Mouse (Mus musculus) hindbrain, embryonic 13.5 days (tissue): Measurements from ENCODE around the gene Gm5617. TPM values are rescaled to one million over a fixed set of nuclear protein-coding genes. Genes with fewer than 3 reads are reported as not detected.
A peak's percentile ranks its signal among the peaks of the same experiment; 100 is the strongest.
"Not testable (repeated sequence)": the region's sequence is repeated elsewhere in the genome, so short reads cannot be mapped to it uniquely, and the experiment has no call there.

Experiments used
- ATAC-seq: fragments of 200-750 bp; cut with Nextera tagmentation; 2 replicates; pipeline ENCODE4 v1.8.0; 2017; ENCODE audit warnings: moderate TSS enrichment; ENCODE audit not compliant: low FRiP score
- H3K27ac ChIP-seq: fragments of 300-500 bp; sonication (generic); 2 replicates; pipeline ENCODE4 v1.5.1; 2015; ENCODE audit warnings: inconsistent platforms, mild to moderate bottlenecking, moderate library complexity
- H3K27me3 ChIP-seq: fragments of 300-500 bp; sonication (generic); 2 replicates; pipeline ENCODE4 v1.6.1; 2015; ENCODE audit warnings: mild to moderate bottlenecking, inconsistent platforms
- H3K36me3 ChIP-seq: fragments of 300-500 bp; sonication (generic); 2 replicates; pipeline ENCODE4 v1.6.1; 2015; ENCODE audit warnings: mild to moderate bottlenecking, inconsistent platforms
- H3K4me1 ChIP-seq: fragments of 300-500 bp; sonication (generic); replicated peaks from 2 replicates; pipeline ENCODE4 v1.6.1; 2015; ENCODE audit warnings: inconsistent platforms
- H3K4me2 ChIP-seq: fragments of 300-500 bp; sonication (generic); 2 replicates; pipeline ENCODE4 v1.6.1; 2015; ENCODE audit warnings: inconsistent platforms, mild to moderate bottlenecking, moderate library complexity
- H3K4me3 ChIP-seq: fragments of 300-500 bp; sonication (generic); 2 replicates; pipeline ENCODE4 v1.5.1; 2015; ENCODE audit warnings: mild to moderate bottlenecking, inconsistent platforms
- H3K9ac ChIP-seq: fragments of 300-500 bp; sonication (generic); 2 replicates; pipeline ENCODE4 v1.6.1; 2015; ENCODE audit warnings: mild to moderate bottlenecking, inconsistent platforms
- H3K9me3 ChIP-seq: fragments of 300-500 bp; sonication (generic); 2 replicates; pipeline ENCODE4 v1.6.1; 2016; ENCODE audit warnings: inconsistent platforms
- WGBS: fragments of 180-500 bp; shearing (Covaris S2); methylation state at CpG from one replicate; pipeline ENCODE4 v1.1.7; 2015; 5-methylcytosine and 5-hydroxymethylcytosine counted together
- polyA plus RNA-seq: library from polyadenylated mRNA; unstranded; fragments of >200 nt; fragmentation: Nextera tagmentation; extraction: Ambion mirVana; gene quantifications from 2 replicates; pipeline ENCODE4 v1.2.1, GENCODE M21; 2015

The Gm5617 gene
- polyA plus RNA-seq = 33.4 and 34.4 TPM in 2 replicates

GRCm38 (mm10) chr9:48494817-48495547 is at the start of gene Gm5617, which contains the start of gene Rbm7:
Gene Gm5617 (plus strand): TSS chr9:48495442.
Gene Rbm7 (minus strand): TSS chr9:48495299.
- Histone ChIP-seq H3K4me1 (peaks cover 19% of the 10 kb centered on the region), H3K4me2 (peak within 1 kb of the TSS; percentile 84), H3K9me3 (no peaks in the 10 kb centered on the region), H3K9ac (peak within 1 kb of the TSS; percentile 94), H3K27me3 (no peaks in the 10 kb centered on the region), H3K27ac (peak within 1 kb of the TSS; percentile 97), H3K4me3 (peak within 1 kb of the TSS; percentile 84), H3K36me3 (peaks cover 26% of the 10 kb centered on the region)
- under 1% methylated on average over 72 of the region's 72 CpGs for WGBS
- peak; percentile 99 for ATAC-seq

GRCm38 (mm10) chr9:48447783-48448209 is 47.4 kb upstream of the Gm5617 start:
- WGBS = 44% methylated on average over 5 of the region's 5 CpGs
- ATAC-seq = no peak
- no peaks in the 10 kb centered on the region for H3K9me3 ChIP-seq

GRCm38 (mm10) chr9:48450066-48450465 is 45.2 kb upstream of the Gm5617 start:
- WGBS = 92% methylated on average over 17 of the region's 17 CpGs

More at GRCm38 (mm10) chr9:48447783-48448209, 47.4 kb upstream of the Gm5617 start:
- no peak overlapping the region for H3K9ac ChIP-seq
- no peaks in the 10 kb centered on the region for H3K4me1 ChIP-seq
- no peaks in the 10 kb centered on the region for H3K27me3 ChIP-seq
- no peak overlapping the region for H3K4me2 ChIP-seq
- no peaks in the 10 kb centered on the region for H3K36me3 ChIP-seq
- no peak overlapping the region for H3K4me3 ChIP-seq
- no peak overlapping the region for H3K27ac ChIP-seq

GRCm38 (mm10) chr9:48455961-48456360 is 39.3 kb upstream of the Gm5617 start:
- Histone ChIP-seq H3K4me3 (no peak overlapping the region), H3K9me3 (no peaks in the 10 kb centered on the region), H3K36me3 (no peaks in the 10 kb centered on the region), H3K9ac (no peak overlapping the region), H3K27ac (no peak overlapping the region), H3K4me1 (no peaks in the 10 kb centered on the region), H3K27me3 (no peaks in the 10 kb centered on the region), H3K4me2 (no peak overlapping the region)
- WGBS = 93% methylated on average over 3 of the region's 3 CpGs
- no peak for ATAC-seq

More at GRCm38 (mm10) chr9:48450066-48450465, 45.2 kb upstream of the Gm5617 start:
- no peaks in the 10 kb centered on the region for H3K9me3 ChIP-seq
- H3K4me1 ChIP-seq = no peaks in the 10 kb centered on the region
- no peak overlapping the region for H3K9ac ChIP-seq
- H3K27ac ChIP-seq = no peak overlapping the region
- no peak for ATAC-seq
- H3K4me3 ChIP-seq = no peak overlapping the region
- no peaks in the 10 kb centered on the region for H3K27me3 ChIP-seq
- no peaks in the 10 kb centered on the region for H3K36me3 ChIP-seq
- H3K4me2 ChIP-seq = no peak overlapping the region

GRCm38 (mm10) chr9:48458879-48459278 is 36.4 kb upstream of the Gm5617 start:
- no peaks in the 10 kb centered on the region for H3K27me3 ChIP-seq
- no peaks in the 10 kb centered on the region for H3K36me3 ChIP-seq
- no peak overlapping the region for H3K4me2 ChIP-seq
- WGBS = 68% methylated on average over 3 of the region's 3 CpGs
- H3K9ac ChIP-seq = no peak overlapping the region
- no peak overlapping the region for H3K27ac ChIP-seq
- no peak overlapping the region for H3K4me3 ChIP-seq
- no peak for ATAC-seq
- H3K9me3 ChIP-seq = no peaks in the 10 kb centered on the region
- H3K4me1 ChIP-seq = no peaks in the 10 kb centered on the region

- no peak overlapping the region for H3K9ac ChIP-seq
- no peaks in the 10 kb centered on the region for H3K9me3 ChIP-seq
- no peak for ATAC-seq
- no peaks in the 10 kb centered on the region for H3K4me1 ChIP-seq
- no peak overlapping the region for H3K4me2 ChIP-seq
- H3K27me3 ChIP-seq = no peaks in the 10 kb centered on the region
- WGBS = 94% methylated on average over 5 of the region's 5 CpGs
- H3K27ac ChIP-seq = no peak overlapping the region
- H3K4me3 ChIP-seq = no peak overlapping the region
- no peaks in the 10 kb centered on the region for H3K36me3 ChIP-seq
Observed at GRCm38 (mm10) chr9:48459391-48459790, 35.9 kb upstream of the Gm5617 start.

GRCm38 (mm10) chr9:48460720-48461119 is 34.5 kb upstream of the Gm5617 start:
- H3K4me1 ChIP-seq = no peaks in the 10 kb centered on the region
- 93% methylated on average over 8 of the region's 8 CpGs for WGBS
- ATAC-seq = no peak
- no peaks in the 10 kb centered on the region for H3K27me3 ChIP-seq
- H3K9ac ChIP-seq = no peak overlapping the region
- H3K27ac ChIP-seq = no peak overlapping the region
- no peaks in the 10 kb centered on the region for H3K36me3 ChIP-seq
- H3K4me2 ChIP-seq = no peak overlapping the region
- H3K9me3 ChIP-seq = no peaks in the 10 kb centered on the region
- H3K4me3 ChIP-seq = no peak overlapping the region

- H3K4me1 ChIP-seq = no peaks in the 10 kb centered on the region
- no peak overlapping the region for H3K4me3 ChIP-seq
- H3K27ac ChIP-seq = no peak overlapping the region
- no peaks in the 10 kb centered on the region for H3K9me3 ChIP-seq
- H3K4me2 ChIP-seq = no peak overlapping the region
- H3K9ac ChIP-seq = no peak overlapping the region
- H3K36me3 ChIP-seq = no peaks in the 10 kb centered on the region
- WGBS = 95% methylated on average over 3 of the region's 3 CpGs
- ATAC-seq = no peak
- no peaks in the 10 kb centered on the region for H3K27me3 ChIP-seq
Observed at GRCm38 (mm10) chr9:48461545-48461944, 33.7 kb upstream of the Gm5617 start.

- Histone ChIP-seq H3K4me1 (no peaks in the 10 kb centered on the region), H3K9ac (no peak overlapping the region), H3K4me3 (no peak overlapping the region), H3K27ac (no peak overlapping the region), H3K36me3 (peaks cover 14% of the 10 kb centered on the region; the same call in 1 of the 2 replicates), H3K27me3 (no peaks in the 10 kb centered on the region), H3K9me3 (no peaks in the 10 kb centered on the region), H3K4me2 (no peak overlapping the region)
- WGBS = 97% methylated on average over 3 of the region's 3 CpGs
- ATAC-seq = no peak
Observed at GRCm38 (mm10) chr9:48465671-48466070, 29.6 kb upstream of the Gm5617 start.

- no peak overlapping the region for H3K4me3 ChIP-seq
- H3K9ac ChIP-seq = no peak overlapping the region
- H3K9me3 ChIP-seq = no peaks in the 10 kb centered on the region
- H3K36me3 ChIP-seq = peaks cover 18% of the 10 kb centered on the region; the same call in 1 of the 2 replicates
- no peaks in the 10 kb centered on the region for H3K27me3 ChIP-seq
- no peak overlapping the region for H3K27ac ChIP-seq
- H3K4me1 ChIP-seq = no peaks in the 10 kb centered on the region
- no peak overlapping the region for H3K4me2 ChIP-seq
- ATAC-seq = no peak
- 66% methylated on average over 3 of the region's 3 CpGs for WGBS
Observed at GRCm38 (mm10) chr9:48466804-48467203, 28.4 kb upstream of the Gm5617 start.

- over 99% methylated on average over 5 of the region's 5 CpGs for WGBS
- not testable (repeated sequence) for H3K4me1 ChIP-seq, H3K9ac ChIP-seq, H3K9me3 ChIP-seq, H3K27me3 ChIP-seq, H3K27ac ChIP-seq, H3K4me3 ChIP-seq, ATAC-seq, H3K4me2 ChIP-seq
- H3K36me3 ChIP-seq = peaks cover 20% of the 10 kb centered on the region; the same call in 1 of the 2 replicates
Observed at GRCm38 (mm10) chr9:48467471-48467870, 27.8 kb upstream of the Gm5617 start.

- Histone ChIP-seq H3K9me3 (no peaks in the 10 kb centered on the region), H3K4me2 (no peak overlapping the region), H3K27me3 (no peaks in the 10 kb centered on the region), H3K36me3 (peaks cover 34% of the 10 kb centered on the region), H3K4me1 (no peaks in the 10 kb centered on the region), H3K4me3 (no peak overlapping the region), H3K27ac (no peak overlapping the region), H3K9ac (no peak overlapping the region)
- 87% methylated on average over 15 of the region's 15 CpGs for WGBS
- no peak for ATAC-seq
Observed at GRCm38 (mm10) chr9:48472441-48473025, 22.7 kb upstream of the Gm5617 start.
